Mouse (Mus musculus): ENCODE measurements around the gene Zfp52. TPM values are rescaled to one million over a fixed set of nuclear protein-coding genes. Genes with fewer than 3 reads are reported as not detected.

Gene Zfp52
- polyA plus RNA-seq, 1 experiment from 2014 or later, result 0.59 TPM

- Histone ChIP-seq H3K9ac (ENCODE audit: low read depth, low read length) (peak overlapping the region; percentile 54; the same call in 1 of the 2 replicates), H3K4me2 (ENCODE audit: low read depth, low read length) (peak overlapping the region; percentile 88), H3K9me3 (replicated peaks; ENCODE audit: control insufficient read depth, low read length) (no peaks in the 10 kb centered on the region), H3K27ac (ENCODE audit: low read length) (no peak overlapping the region), H3K4me1 (ENCODE audit: control insufficient read depth, low read depth, low read length) (peaks cover 18% of the 10 kb centered on the region), H3K36me3 (ENCODE audit: control insufficient read depth, insufficient read depth) (no peaks in the 10 kb centered on the region), H3K27me3 (ENCODE audit: control insufficient read depth, insufficient read depth, low read depth, low read length) (no peaks in the 10 kb centered on the region), H3K4me3 (ENCODE audit: low read depth, low read length) (peak overlapping the region; percentile 63)
- WGBS (ENCODE audit: insufficient replicate concordance), result 15% methylated on average over 7 of the region's 7 CpGs
- no peak for ATAC-seq (ENCODE audit: low read depth)
These were observed 757 bp downstream of the Zfp52 start for GRCm38 (mm10) chr17:21536096-21536495.

GRCm38 (mm10) chr17:21536676-21537075 is 1.3 kb downstream of the Zfp52 start:
- no peak overlapping the region for H3K27ac ChIP-seq (ENCODE audit: low read length)
- no peak overlapping the region for H3K4me3 ChIP-seq (ENCODE audit: low read depth, low read length)
- no peaks in the 10 kb centered on the region for H3K27me3 ChIP-seq (ENCODE audit: control insufficient read depth, insufficient read depth, low read depth, low read length)
- H3K9me3 ChIP-seq (replicated peaks; ENCODE audit: control insufficient read depth, low read length), result no peaks in the 10 kb centered on the region
- H3K9ac ChIP-seq (ENCODE audit: low read depth, low read length), result no peak overlapping the region
- no peak for ATAC-seq (ENCODE audit: low read depth)
- H3K4me1 ChIP-seq (ENCODE audit: control insufficient read depth, low read depth, low read length), result peaks cover 18% of the 10 kb centered on the region
- 62% methylated on average over 2 of the region's 2 CpGs for WGBS (ENCODE audit: insufficient replicate concordance)
- no peak overlapping the region for H3K4me2 ChIP-seq (ENCODE audit: low read depth, low read length)
- no peaks in the 10 kb centered on the region for H3K36me3 ChIP-seq (ENCODE audit: control insufficient read depth, insufficient read depth)

DNA sequence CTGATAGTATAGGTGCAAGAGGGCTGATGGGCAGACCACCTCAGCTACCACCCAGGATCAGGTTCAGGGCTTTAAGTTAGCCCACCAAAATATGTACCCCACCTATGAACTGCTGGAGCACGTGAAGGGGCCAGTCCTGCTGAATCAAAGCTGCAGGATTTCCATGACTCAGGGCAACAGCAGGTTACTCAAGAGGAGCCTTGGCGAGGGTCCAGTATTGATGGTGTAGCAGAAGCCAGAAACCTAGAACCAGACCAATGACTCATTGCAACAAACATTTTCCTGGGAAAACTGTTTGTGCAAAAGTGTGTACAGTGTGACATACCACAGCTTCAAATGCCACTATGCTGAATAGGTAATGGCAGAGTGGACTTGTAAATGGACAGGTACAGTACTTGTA is 22.5 kb downstream of the Zfp52 start:
- no peak for ATAC-seq (ENCODE audit: low read depth)
- 77% methylated on average over 2 of the region's 2 CpGs for WGBS (ENCODE audit: insufficient replicate concordance)
- no peak overlapping the region for H3K4me3 ChIP-seq (ENCODE audit: low read depth, low read length)
- no peak overlapping the region for H3K4me2 ChIP-seq (ENCODE audit: low read depth, low read length)
- H3K36me3 ChIP-seq (ENCODE audit: control insufficient read depth, insufficient read depth), result peaks cover 3% of the 10 kb centered on the region
- no peaks in the 10 kb centered on the region for H3K9me3 ChIP-seq (replicated peaks; ENCODE audit: control insufficient read depth, low read length)
- no peaks in the 10 kb centered on the region for H3K4me1 ChIP-seq (ENCODE audit: control insufficient read depth, low read depth, low read length)
- no peak overlapping the region for H3K9ac ChIP-seq (ENCODE audit: low read depth, low read length)
- no peak overlapping the region for H3K27ac ChIP-seq (ENCODE audit: low read length)
- no peaks in the 10 kb centered on the region for H3K27me3 ChIP-seq (ENCODE audit: control insufficient read depth, insufficient read depth, low read depth, low read length)

- H3K4me3 ChIP-seq (ENCODE audit: low read depth, low read length), result peak overlapping the region; percentile 77
- no peaks in the 10 kb centered on the region for H3K9me3 ChIP-seq (replicated peaks; ENCODE audit: control insufficient read depth, low read length)
- H3K36me3 ChIP-seq (ENCODE audit: control insufficient read depth, insufficient read depth), result no peaks in the 10 kb centered on the region
- 4% methylated on average over 5 of the region's 5 CpGs for WGBS (ENCODE audit: insufficient replicate concordance)
- H3K27ac ChIP-seq (ENCODE audit: low read length), result peak overlapping the region; percentile 90
- H3K27me3 ChIP-seq (ENCODE audit: control insufficient read depth, insufficient read depth, low read depth, low read length), result no peaks in the 10 kb centered on the region
- peak; percentile 62 for ATAC-seq (ENCODE audit: low read depth)
- peaks cover 9% of the 10 kb centered on the region for H3K4me1 ChIP-seq (ENCODE audit: control insufficient read depth, low read depth, low read length)
- peak overlapping the region; percentile 92 for H3K4me2 ChIP-seq (ENCODE audit: low read depth, low read length)
- H3K9ac ChIP-seq (ENCODE audit: low read depth, low read length), result peak overlapping the region; percentile 82
These were observed 30.9 kb downstream of the Zfp52 start for GRCm38 (mm10) chr17:21566220-21566619.

DNA sequence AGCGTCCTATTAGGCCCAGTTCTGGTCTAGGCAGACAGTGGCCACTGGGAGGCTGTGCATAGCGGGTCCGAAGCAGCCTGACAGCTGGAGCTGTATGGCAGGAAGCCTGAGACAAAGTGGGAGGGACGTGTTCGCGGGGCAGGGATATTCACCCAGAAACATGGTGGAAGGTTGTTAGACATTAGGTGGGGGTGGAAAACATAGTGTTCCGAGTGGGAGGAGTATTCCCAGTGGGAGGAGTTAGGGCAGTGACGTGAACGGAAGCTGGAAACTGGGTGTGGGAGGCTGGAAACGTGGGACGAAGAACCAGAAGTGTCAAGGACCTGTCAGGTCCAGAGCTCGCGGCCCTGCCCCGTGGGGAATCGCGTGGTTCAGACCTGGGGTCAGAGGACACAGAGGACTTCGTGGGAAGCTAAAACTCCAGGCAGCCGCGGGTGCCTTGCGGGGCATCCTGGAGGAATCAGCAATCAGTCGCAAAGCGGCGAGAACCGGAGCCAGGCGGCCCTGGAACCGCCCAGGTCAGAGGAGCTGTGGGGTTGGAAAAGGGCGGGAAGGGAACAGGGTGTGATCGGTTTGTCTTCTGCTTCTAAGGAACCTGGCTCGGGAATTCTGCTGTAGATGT is 31.5 kb downstream of the Zfp52 start, which contains the start of gene Zfp948:
TSS of gene Zfp948 (plus strand) at position 281 of the 622 bp plus-strand sequence.
- peak within 1 kb of the TSS; percentile 82 for H3K9ac ChIP-seq (ENCODE audit: low read depth, low read length)
- H3K4me3 ChIP-seq (ENCODE audit: low read depth, low read length), result peak within 1 kb of the TSS; percentile 77
- ATAC-seq (ENCODE audit: low read depth), result peak; percentile 88
- H3K36me3 ChIP-seq (ENCODE audit: control insufficient read depth, insufficient read depth), result no peaks in the 10 kb centered on the region
- H3K27ac ChIP-seq (ENCODE audit: low read length), result peak within 1 kb of the TSS; percentile 90
- H3K27me3 ChIP-seq (ENCODE audit: control insufficient read depth, insufficient read depth, low read depth, low read length), result no peaks in the 10 kb centered on the region
- 0% methylated on average over 29 of the region's 29 CpGs for WGBS (ENCODE audit: insufficient replicate concordance)
- H3K4me2 ChIP-seq (ENCODE audit: low read depth, low read length), result peak within 1 kb of the TSS; percentile 92
- H3K9me3 ChIP-seq (replicated peaks; ENCODE audit: control insufficient read depth, low read length), result no peaks in the 10 kb centered on the region
- peaks cover 9% of the 10 kb centered on the region for H3K4me1 ChIP-seq (ENCODE audit: control insufficient read depth, low read depth, low read length)

DNA sequence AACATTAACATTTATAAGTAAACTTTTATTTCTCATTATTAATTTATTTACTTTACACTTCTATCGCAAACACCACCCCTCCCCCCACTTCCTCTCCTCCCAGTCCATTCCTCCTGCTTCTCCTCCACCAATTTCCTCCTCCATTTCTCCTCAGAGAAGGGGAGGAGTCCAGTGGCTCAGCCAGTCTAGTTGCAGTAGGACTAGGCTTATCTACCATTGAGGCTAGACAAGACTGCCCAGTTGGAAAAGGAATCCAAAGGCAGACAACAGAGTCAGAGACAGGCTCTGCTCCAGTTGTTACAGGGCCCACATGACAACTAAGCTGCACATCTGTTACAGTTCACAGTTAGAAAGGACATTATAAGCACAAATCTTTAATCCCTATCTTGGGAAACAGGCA is 32.4 kb downstream of the Zfp52 start:
- Histone ChIP-seq H3K27ac (ENCODE audit: low read length) (no peak overlapping the region), H3K4me1 (ENCODE audit: control insufficient read depth, low read depth, low read length) (peaks cover 9% of the 10 kb centered on the region), H3K36me3 (ENCODE audit: control insufficient read depth, insufficient read depth) (no peaks in the 10 kb centered on the region), H3K4me3 (ENCODE audit: low read depth, low read length) (peak overlapping the region; percentile 39), H3K4me2 (ENCODE audit: low read depth, low read length) (peak overlapping the region; percentile 92), H3K27me3 (ENCODE audit: control insufficient read depth, insufficient read depth, low read depth, low read length) (no peaks in the 10 kb centered on the region), H3K9ac (ENCODE audit: low read depth, low read length) (0 out of 2 replicates have a peak overlapping the region, but pooled peaks have one; percentile 8), H3K9me3 (replicated peaks; ENCODE audit: control insufficient read depth, low read length) (no peaks in the 10 kb centered on the region)
- 29% methylated on average over 1 of the region's 1 CpGs for WGBS (ENCODE audit: insufficient replicate concordance)
- ATAC-seq (ENCODE audit: low read depth), result 0 out of 2 replicates have a peak, but pooled peaks have one; percentile 7

DNA sequence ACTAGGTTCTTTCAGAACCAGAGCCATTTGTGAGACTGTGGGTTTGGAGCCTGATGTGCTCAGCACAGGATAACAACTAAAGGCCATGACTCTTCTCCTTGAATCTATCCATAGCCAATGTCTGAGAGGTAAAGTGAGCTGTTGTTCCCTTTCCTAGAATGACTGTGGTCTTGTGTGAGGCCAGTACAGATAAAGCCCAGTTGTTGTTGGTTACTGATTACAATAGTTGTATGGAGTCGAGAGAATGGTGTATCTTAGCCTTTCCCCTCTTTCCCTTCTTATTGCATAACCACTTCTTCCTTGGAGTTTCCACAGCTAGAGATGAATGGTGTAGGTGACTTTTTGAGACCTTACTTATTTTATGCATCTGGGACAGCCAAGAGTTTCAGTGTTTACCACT is 43.7 kb downstream of the Zfp52 start:
- peaks cover 12% of the 10 kb centered on the region for H3K36me3 ChIP-seq (ENCODE audit: control insufficient read depth, insufficient read depth)
- H3K27me3 ChIP-seq (ENCODE audit: control insufficient read depth, insufficient read depth, low read depth, low read length), result no peaks in the 10 kb centered on the region
- ATAC-seq (ENCODE audit: low read depth), result peak; percentile 54
- H3K4me3 ChIP-seq (ENCODE audit: low read depth, low read length), result no peak overlapping the region
- H3K4me1 ChIP-seq (ENCODE audit: control insufficient read depth, low read depth, low read length), result no peaks in the 10 kb centered on the region
- H3K9ac ChIP-seq (ENCODE audit: low read depth, low read length), result no peak overlapping the region
- no peak overlapping the region for H3K4me2 ChIP-seq (ENCODE audit: low read depth, low read length)
- no peaks in the 10 kb centered on the region for H3K9me3 ChIP-seq (replicated peaks; ENCODE audit: control insufficient read depth, low read length)
- 10% methylated on average over 1 of the region's 1 CpGs for WGBS (ENCODE audit: insufficient replicate concordance)
- no peak overlapping the region for H3K27ac ChIP-seq (ENCODE audit: low read length)

DNA sequence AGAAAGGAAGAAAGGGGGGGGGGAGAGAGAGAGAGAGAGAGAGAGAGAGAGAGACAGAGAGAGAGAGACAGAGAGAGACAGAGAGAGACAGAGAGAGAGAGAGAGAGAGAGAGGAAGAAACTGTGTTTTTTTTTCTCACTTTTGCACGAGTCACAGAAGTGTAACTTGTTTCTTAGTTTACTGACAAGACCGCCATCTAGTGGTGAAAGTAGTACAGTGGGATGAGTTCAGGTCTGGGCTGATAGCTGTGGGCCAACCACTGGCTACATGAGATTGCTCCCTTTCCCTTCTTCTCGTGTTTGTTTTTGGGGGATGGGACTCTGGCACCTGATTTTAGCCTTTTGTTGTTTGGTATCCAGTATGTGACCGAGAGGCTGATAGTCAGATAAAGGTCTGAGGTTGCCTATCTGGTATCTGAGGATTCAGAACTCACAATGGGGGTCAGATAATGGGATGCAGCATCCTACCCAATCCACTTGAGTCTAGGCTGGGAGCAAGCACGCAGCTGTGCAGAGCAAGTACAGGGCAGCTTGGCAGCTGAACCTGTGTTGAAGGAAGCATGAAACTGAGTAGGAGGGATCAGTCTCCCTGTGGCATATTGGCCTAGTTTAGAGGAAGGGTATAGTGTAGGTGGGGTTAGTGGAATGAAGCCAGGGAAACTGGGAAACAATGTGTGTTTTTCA is 44.3 kb downstream of the Zfp52 start:
- H3K4me1 ChIP-seq (ENCODE audit: control insufficient read depth, low read depth, low read length), result no peaks in the 10 kb centered on the region
- no peak overlapping the region for H3K9ac ChIP-seq (ENCODE audit: low read depth, low read length)
- H3K4me3 ChIP-seq (ENCODE audit: low read depth, low read length), result no peak overlapping the region
- peak; percentile 69 for ATAC-seq (ENCODE audit: low read depth)
- peaks cover 12% of the 10 kb centered on the region for H3K36me3 ChIP-seq (ENCODE audit: control insufficient read depth, insufficient read depth)
- WGBS (ENCODE audit: insufficient replicate concordance), result 12% methylated on average over 5 of the region's 5 CpGs
- H3K4me2 ChIP-seq (ENCODE audit: low read depth, low read length), result no peak overlapping the region
- no peak overlapping the region for H3K27ac ChIP-seq (ENCODE audit: low read length)
- no peaks in the 10 kb centered on the region for H3K27me3 ChIP-seq (ENCODE audit: control insufficient read depth, insufficient read depth, low read depth, low read length)
- no peaks in the 10 kb centered on the region for H3K9me3 ChIP-seq (replicated peaks; ENCODE audit: control insufficient read depth, low read length)

DNA sequence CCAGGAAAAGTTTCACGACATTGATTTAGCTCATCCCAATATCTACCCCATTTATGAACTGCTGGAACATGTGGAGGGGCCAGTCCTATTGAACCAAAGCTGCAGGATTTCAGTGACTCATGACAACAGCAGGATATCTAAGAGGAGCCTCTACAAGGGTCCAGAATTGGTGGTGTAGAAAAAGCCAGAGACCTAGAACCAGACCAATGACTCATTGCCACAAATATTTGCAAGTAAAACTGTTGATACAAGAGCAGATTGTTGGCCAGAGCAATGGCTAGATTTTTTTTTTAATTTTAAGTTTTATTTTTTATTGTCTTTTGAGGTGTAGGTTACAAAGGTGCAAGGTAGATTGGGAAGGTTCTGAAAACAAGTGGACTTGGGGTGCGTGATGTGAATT is 50.2 kb downstream of the Zfp52 start:
- H3K36me3 ChIP-seq (ENCODE audit: control insufficient read depth, insufficient read depth), result peaks cover 31% of the 10 kb centered on the region
- H3K9me3 ChIP-seq (replicated peaks; ENCODE audit: control insufficient read depth, low read length), result no peaks in the 10 kb centered on the region
- no peak overlapping the region for H3K9ac ChIP-seq (ENCODE audit: low read depth, low read length)
- no peak overlapping the region for H3K27ac ChIP-seq (ENCODE audit: low read length)
- H3K27me3 ChIP-seq (ENCODE audit: control insufficient read depth, insufficient read depth, low read depth, low read length), result no peaks in the 10 kb centered on the region
- no peaks in the 10 kb centered on the region for H3K4me1 ChIP-seq (ENCODE audit: control insufficient read depth, low read depth, low read length)
- no peak for ATAC-seq (ENCODE audit: low read depth)
- no peak overlapping the region for H3K4me2 ChIP-seq (ENCODE audit: low read depth, low read length)
- no peak overlapping the region for H3K4me3 ChIP-seq (ENCODE audit: low read depth, low read length)
- WGBS (ENCODE audit: insufficient replicate concordance), result 82% methylated on average over 2 of the region's 2 CpGs
